Mouse (Mus musculus) cortical plate, adult 2 months (tissue): ENCODE measurements at regions not wholly inside any gene's neighbourhood (a gene's known extent, or its start where the extent isn't known, plus 50 kb on each side); places are given as distances from the start of the nearest gene placed in this dataset.
A peak's percentile ranks its signal among the peaks of the same experiment; 100 is the strongest.
"Not testable (repeated sequence)": the region's sequence is repeated elsewhere in the genome, so short reads cannot be mapped to it uniquely, and the experiment has no call there.

Experiments
- H3K27ac ChIP-seq: fragments of 200-500 bp; 2 replicates; pipeline ENCODE4 v1.5.1; 2012; ENCODE audit warnings: low read length, control low read depth, inconsistent platforms; ENCODE audit not compliant: insufficient read depth
- H3K4me1 ChIP-seq: fragments of 200-500 bp; 2 replicates; pipeline ENCODE4 v1.6.1; 2011; ENCODE audit warnings: low read length; ENCODE audit not compliant: control insufficient read depth, insufficient read depth
- H3K4me3 ChIP-seq: fragments of 200-500 bp; 2 replicates; pipeline ENCODE4 v1.5.1; 2011; ENCODE audit warnings: mild to moderate bottlenecking, low read length, control low read depth; ENCODE audit not compliant: insufficient read depth
- CTCF ChIP-seq: fragments of 200-500 bp; IDR thresholded peaks from 2 replicates; pipeline ENCODE4 v1.5.1; 2011; ENCODE audit warnings: mild to moderate bottlenecking, control low read depth, low read length; ENCODE audit not compliant: insufficient read depth; ENCODE audit errors: extremely low read depth
- POLR2A ChIP-seq: fragments of 200-500 bp; IDR thresholded peaks from 2 replicates; pipeline ENCODE4 v1.6.1; 2011; ENCODE audit warnings: mild to moderate bottlenecking, low read length, control low read depth; ENCODE audit not compliant: insufficient read depth; ENCODE audit errors: extremely low read depth

DNA sequence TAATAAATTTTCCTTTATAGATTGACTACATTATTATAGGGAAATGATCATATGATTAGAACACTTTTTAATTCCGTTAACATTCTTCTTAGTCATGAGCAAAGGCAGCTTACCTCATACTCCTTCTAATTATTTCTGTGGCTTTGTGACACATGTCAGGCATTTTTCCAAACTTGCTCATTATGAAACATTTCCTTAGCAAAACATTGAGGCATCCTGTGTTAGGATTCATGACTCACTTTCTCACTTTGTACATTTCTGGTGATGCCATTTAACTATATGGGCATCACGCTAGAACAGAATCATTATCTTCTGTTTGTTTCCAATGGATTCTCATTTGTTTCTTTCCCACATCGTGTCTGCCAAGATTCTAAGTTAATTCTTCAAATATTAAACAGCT, 621.3 kb downstream of the Tecrl start:
- no peak overlapping the region for H3K4me3 ChIP-seq
- TF ChIP-seq CTCF, result no peak
- no peak for TF ChIP-seq POLR2A
- H3K4me1 ChIP-seq, result no peaks in the 10 kb centered on the region
- H3K27ac ChIP-seq, result no peak overlapping the region

DNA sequence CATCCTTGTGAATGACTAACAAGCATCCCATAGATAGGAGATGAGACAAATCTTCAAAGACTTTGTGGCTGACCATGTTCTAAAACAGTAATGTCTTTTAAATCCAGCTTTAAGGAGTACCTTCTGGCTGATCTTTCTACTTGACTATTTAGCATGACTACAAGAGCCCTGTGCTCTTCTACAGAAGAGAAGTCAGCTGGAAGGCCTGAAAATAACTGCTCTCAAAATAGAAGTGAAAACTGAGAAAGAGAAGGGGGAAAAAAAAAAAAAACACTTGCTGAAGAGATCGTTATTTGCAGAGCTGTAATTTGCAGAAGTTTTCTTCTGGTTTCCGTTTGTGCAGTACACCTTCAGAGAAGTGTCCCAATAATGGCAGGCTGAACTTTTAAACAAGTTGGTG, 626.8 kb downstream of the Tecrl start:
- no peak overlapping the region for H3K4me3 ChIP-seq
- TF ChIP-seq POLR2A, result no peak
- no peak for TF ChIP-seq CTCF
- H3K27ac ChIP-seq, result no peak overlapping the region
- H3K4me1 ChIP-seq, result no peaks in the 10 kb centered on the region

DNA sequence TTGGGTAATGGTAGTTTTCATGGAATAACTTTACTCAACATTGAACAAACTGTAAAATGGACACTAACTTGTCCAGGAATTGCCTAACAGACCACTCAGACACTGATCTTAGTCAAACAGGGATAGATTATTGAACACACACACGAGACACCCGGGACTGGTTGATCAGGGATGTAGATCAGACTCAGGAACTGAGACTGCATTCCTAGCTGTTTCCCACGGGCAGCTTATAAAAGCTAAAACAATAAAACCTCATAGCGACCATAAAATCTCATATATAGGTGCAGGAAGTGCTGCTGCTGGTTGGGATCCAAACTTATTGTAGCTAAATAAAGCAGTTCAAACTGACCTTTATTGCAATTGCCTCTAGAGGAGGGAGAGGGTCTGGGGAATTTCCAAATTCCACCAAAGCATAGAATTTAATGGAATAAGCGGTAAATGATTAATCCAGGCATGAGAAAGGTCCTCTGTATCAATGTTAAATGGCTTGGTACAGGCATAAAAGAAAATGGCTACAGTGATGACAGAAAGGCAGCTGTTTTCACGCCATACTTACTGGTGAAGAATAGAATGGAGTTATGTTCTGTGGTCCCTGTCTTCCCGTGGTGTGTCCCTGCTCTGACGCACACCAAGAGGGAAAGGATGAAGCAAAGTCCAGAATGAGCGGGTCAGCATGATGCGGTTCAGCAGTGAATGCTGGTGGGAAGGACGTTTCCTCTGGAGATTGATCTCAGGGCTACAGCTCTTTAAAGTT, 627.6 kb downstream of the Tecrl start:
- no peak overlapping the region for H3K4me3 ChIP-seq
- peak overlapping the region; percentile 8; the same call in 1 of the 2 replicates for H3K27ac ChIP-seq
- TF ChIP-seq POLR2A (no peak), CTCF (no peak)
- no peaks in the 10 kb centered on the region for H3K4me1 ChIP-seq

DNA sequence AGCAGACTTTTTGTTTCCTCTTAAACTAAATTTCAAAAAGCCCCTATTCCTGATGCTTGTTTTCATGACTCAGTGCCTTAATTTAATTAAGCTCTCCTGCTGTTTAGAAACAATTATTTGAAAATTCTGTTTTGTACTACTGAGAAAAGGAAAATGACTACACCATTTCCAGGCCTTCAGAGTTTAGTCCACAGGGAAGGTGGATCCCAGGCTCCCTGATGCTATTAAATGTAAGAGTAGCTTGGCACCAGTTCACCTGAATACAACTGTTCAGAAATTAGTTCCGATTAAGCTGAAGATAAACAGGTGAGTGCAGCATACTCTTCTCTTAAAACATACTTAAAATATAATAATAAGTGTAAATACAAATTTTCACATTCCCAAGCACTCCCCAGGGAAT, 639.3 kb downstream of the Tecrl start:
- TF ChIP-seq CTCF (no peak), POLR2A (no peak)
- Histone ChIP-seq H3K4me1 (no peaks in the 10 kb centered on the region), H3K27ac (no peak overlapping the region), H3K4me3 (no peak overlapping the region)

DNA sequence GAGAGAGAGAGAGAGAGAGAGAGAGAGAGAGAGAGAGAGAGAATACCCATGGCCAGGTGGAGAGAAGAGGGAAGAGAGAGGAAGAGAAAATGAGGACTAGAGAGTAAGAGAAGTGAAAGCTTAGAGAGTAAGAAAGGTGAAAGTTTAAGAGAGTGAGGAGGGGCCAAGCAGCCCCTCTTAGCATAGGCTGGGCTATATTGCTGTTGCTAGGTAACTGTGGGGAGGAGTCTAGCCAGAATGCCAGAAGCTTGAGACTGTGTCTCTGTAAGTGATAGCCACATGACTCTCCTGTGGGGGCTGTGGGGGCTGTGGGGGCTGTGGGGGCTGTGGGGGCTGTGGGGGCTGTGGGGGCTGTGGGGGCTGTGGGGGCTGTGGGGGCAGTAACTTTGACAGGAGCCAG, 655.3 kb downstream of the Tecrl start:
- not testable (repeated sequence) for H3K4me3 ChIP-seq, H3K4me1 ChIP-seq
- H3K27ac ChIP-seq, result peak overlapping the region; percentile 10; the same call in 1 of the 2 replicates

DNA sequence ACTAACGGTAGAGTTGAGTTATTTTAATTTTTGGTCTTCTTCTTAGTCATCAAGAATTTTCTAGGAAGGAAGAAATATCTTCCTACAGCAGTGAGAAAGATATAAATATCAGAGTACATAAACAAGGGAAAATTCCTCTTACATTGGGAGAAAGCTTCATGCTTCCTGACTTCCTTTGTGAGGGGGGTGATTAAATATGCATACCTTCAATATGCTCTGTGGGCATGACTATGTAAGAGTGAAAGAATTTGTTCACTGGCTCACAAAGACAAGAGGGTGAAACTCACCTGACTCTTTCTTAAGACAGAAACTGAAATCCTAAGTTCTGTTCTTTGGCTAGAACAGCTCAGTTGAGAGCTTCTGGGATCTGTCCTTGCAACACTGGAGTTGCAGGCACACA, 656.1 kb downstream of the Tecrl start:
- no peak overlapping the region for H3K4me3 ChIP-seq
- H3K27ac ChIP-seq, result no peak overlapping the region
- H3K4me1 ChIP-seq, result no peaks in the 10 kb centered on the region
- TF ChIP-seq POLR2A, result no peak
- TF ChIP-seq CTCF, result no peak

DNA sequence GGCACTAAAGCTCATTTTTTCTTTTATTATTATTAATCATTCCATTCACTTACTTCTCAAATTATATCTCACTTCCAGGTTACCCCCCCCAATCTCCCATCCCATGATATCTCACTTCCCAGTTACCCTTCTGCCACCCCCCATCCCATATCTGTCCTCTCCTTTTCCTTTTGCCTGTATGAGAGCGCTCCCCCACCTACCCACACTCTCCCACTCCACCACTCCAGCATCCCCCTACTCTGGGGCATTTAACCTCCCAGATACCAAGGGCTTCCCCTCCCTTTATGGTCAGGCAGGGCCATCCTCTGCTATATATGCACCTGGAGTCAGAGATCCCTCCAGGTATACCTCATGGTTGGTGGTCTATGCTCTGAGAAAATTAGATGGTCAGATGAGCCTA, 671.6 kb downstream of the Tecrl start:
- Histone ChIP-seq H3K4me1 (no peaks in the 10 kb centered on the region), H3K4me3 (no peak overlapping the region), H3K27ac (no peak overlapping the region)
- TF ChIP-seq POLR2A, result no peak
- TF ChIP-seq CTCF, result no peak

DNA sequence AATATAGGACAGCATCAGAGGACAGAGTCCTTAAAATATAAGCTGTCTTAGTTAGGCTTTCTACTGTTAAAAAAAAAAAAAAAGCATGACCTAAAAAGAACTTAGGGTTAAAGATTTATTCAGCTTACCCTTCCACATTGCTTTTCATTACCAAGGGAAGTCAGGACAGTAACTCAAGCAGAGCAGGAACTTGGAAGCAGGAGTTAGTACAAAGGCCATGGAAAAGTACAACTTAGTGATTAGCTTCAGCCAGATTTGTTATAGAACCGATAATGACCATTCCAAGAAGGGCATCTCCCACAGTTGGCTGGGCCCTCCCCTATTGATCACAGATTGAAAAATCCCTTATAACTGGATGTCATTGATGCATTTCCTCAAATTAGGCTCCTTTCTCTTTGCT, 690.9 kb downstream of the Tecrl start:
- TF ChIP-seq POLR2A, result no peak
- no peak for TF ChIP-seq CTCF
- Histone ChIP-seq H3K4me1 (no peaks in the 10 kb centered on the region), H3K27ac (no peak overlapping the region), H3K4me3 (no peak overlapping the region)

DNA sequence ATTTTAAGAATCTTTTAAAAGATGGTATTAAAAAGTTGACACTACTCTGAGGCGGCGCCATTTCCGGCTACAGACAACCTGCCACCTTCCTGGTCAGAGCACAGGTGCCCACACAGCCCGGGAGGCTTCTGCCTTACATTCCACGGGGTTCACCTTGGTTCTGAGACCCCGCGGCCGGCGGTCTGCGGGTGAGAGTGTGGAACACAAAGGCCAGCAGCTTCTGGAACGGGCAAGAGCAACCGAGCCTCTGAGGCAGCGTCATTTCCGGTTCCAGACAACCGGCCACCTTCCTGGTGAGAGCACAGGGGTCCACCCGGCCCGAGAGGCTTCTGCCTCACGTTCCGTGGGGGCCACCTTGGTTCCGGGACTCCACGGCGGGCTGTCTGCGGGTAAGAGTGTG, 701.4 kb downstream of the Tecrl start:
- H3K4me3 ChIP-seq, H3K27ac ChIP-seq, H3K4me1 ChIP-seq: not testable (repeated sequence)

DNA sequence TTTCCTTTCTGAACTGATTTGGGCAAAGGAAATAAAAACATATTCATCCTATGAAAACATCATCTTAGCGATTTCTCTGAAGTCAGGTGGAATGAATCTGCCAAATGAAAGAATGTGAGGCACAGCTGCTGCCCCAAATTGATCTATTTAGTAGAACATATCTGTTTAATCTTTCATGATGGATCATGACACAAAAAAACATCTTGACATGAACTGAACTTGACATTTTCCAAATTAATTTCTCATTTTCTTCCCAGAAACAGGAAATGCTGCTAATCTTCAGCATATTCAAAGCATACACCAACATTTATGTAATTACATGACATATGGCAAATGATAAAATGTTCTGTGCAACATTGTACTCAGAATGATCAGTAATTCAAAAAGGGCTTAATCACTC, 734.9 kb downstream of the Tecrl start:
- TF ChIP-seq POLR2A (no peak), CTCF (no peak)
- Histone ChIP-seq H3K27ac (no peak overlapping the region), H3K4me3 (no peak overlapping the region), H3K4me1 (no peaks in the 10 kb centered on the region)
